Mouse (Mus musculus) C2C12 (cell line): ENCODE results near the gene Tmem100.

Experiments
- CEBPB ChIP-seq: IDR thresholded peaks from one replicate; pipeline ENCODE4 v1.6.1; 2011; ENCODE audit warnings: low read depth, mild to moderate bottlenecking, control low read depth, moderate library complexity
- CTCF ChIP-seq: IDR thresholded peaks from one replicate; pipeline ENCODE4 v1.5.1; 2011; ENCODE audit not compliant: control insufficient read depth, insufficient read depth, insufficient read length
- FOSL1 ChIP-seq: IDR thresholded peaks from one replicate; pipeline ENCODE4 v1.8.0; 2011; ENCODE audit warnings: mild to moderate bottlenecking, low read length; ENCODE audit not compliant: poor library complexity, insufficient read depth, severe bottlenecking
- MAX ChIP-seq: IDR thresholded peaks from one replicate; pipeline ENCODE4 v1.6.1; 2011; ENCODE audit warnings: mild to moderate bottlenecking, control low read depth
- MYOD1 ChIP-seq: IDR thresholded peaks from one replicate; pipeline ENCODE4 v1.6.1; 2011; ENCODE audit warnings: low read depth; ENCODE audit not compliant: control insufficient read depth, insufficient read length
- MYOG ChIP-seq: IDR thresholded peaks from one replicate; pipeline ENCODE4 v1.6.1; 2011; ENCODE audit not compliant: control insufficient read depth, insufficient read length; ENCODE audit errors: extremely low read depth
- USF1 ChIP-seq: IDR thresholded peaks from one replicate; pipeline ENCODE4 v1.6.1; 2011; ENCODE audit warnings: low read depth, mild to moderate bottlenecking, control low read depth, moderate library complexity

GRCm38 (mm10) chr11:90019161-90019560 is 11.0 kb upstream of the Tmem100 start:
- no peak for TF ChIP-seq CTCF
- TF ChIP-seq MAX = no peak
- no peak for TF ChIP-seq USF1
- TF ChIP-seq MYOD1 = no peak
- no peak for TF ChIP-seq CEBPB
- no peak for TF ChIP-seq MYOG
- TF ChIP-seq FOSL1 = no peak
